Mouse (Mus musculus) CH12.LX (cell line): ENCODE measurements around the gene Zfp967.
"Not testable (repeated sequence)": the region's sequence is repeated elsewhere in the genome, so short reads cannot be mapped to it uniquely, and the experiment has no call there.

Source experiments
- E2F4 ChIP-seq: IDR thresholded peaks from 2 replicates; pipeline ENCODE4 v1.6.1; 2011; ENCODE audit warnings: low read depth, low read length, improper control_type of control experiment; ENCODE audit not compliant: insufficient replicate concordance
- ZNF384 ChIP-seq: IDR thresholded peaks from 2 replicates; pipeline ENCODE4 v1.6.1; 2012; ENCODE audit warnings: low read depth, low read length, improper control_type of control experiment, inconsistent platforms

GRCm38 (mm10) chr2:176520756-176521155 is at the start of gene Zfp967:
- not testable (repeated sequence) for TF ChIP-seq ZNF384, E2F4
